Mouse (Mus musculus): ENCODE results near the gene Ankrd13b.

GRCm38 (mm10) chr11:77476216-77476615 lies 13.3 kb downstream of the Ankrd13b start:
- TF ChIP-seq CTCF (conservative IDR thresholded peaks at IDR 0.05; ENCODE audit: low read length) = no peak
- TF ChIP-seq POU5F1 (IDR thresholded peaks at IDR 0.05; ENCODE audit: borderline replicate concordance, low read length) = no peak
- no peak; the same call in 1 of the 2 replicates for TF ChIP-seq NANOG (IDR thresholded peaks at IDR 0.05; ENCODE audit: borderline replicate concordance, low read length)
